Mouse (Mus musculus): ENCODE data around the gene Col1a2.

DNA sequence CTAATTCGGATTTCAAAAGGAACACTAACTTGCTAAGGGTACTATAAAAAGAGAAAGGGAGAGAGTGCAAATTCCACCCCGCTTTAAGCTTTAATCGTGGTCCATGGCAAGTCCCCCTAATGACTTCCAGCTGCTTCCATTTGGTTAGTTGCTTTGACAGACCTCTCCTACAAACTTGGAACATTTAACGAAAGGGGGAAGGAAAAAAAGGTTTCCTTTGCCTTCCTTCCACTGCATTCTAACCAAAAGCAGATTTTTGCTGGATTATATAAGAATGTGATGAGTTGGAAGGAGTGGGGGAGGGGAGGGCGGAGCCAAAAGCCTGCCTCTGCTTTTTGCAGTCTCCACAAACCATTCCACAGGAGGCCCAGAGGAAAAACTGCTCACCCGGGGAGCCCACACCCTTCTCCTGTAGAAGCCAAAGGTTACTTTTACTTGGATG is 47.0 kb upstream of the Col1a2 start:
- no peak for TF ChIP-seq POLR2A (IDR thresholded peaks at IDR 0.05; ENCODE audit: borderline replicate concordance, insufficient read depth, low read length)
- TF ChIP-seq CTCF (IDR thresholded peaks at IDR 0.05; ENCODE audit: borderline replicate concordance, insufficient read depth, low read depth, low read length) = no peak
